Mouse (Mus musculus) heart, adult 2 months (tissue): Measurements from ENCODE around the gene Kcnh1.

ENCODE experiments used
- CTCF ChIP-seq: fragments of 200-600 bp; IDR thresholded peaks from 2 replicates; pipeline ENCODE4 v1.8.1; 2022; ENCODE audit warnings: antibody characterized with exemption, mild to moderate bottlenecking, moderate library complexity
- EP300 ChIP-seq: fragments of 200-500 bp; IDR thresholded peaks from 2 replicates; pipeline ENCODE4 v1.6.1; 2011; ENCODE audit warnings: low read depth, low read length, control low read depth; ENCODE audit not compliant: insufficient read depth

DNA sequence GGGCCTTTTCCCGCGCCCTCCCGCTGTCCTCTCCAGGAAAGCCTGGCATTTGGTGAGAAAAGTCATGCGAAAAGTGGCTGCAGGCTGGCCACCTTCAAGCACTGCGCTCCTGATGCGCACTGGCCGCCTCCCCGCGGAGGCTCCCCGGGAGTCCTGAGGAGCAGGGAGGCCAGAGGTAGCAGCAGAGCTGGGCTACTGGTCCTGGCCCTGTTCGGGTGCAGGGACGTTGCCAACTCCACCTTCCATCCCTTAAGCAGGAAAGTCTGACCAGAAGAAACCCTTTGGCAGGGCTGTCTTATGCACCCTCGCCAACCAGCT, 707 bp downstream of the Kcnh1 start:
- TF ChIP-seq EP300: no peak
- no peak for TF ChIP-seq CTCF
